Mouse (Mus musculus): ENCODE results near the gene Zdhhc22. TPM values are rescaled to one million over a fixed set of nuclear protein-coding genes. Genes with fewer than 3 reads are reported as not detected.
A peak's percentile ranks its signal among the peaks of the same experiment; 100 is the strongest.

The Zdhhc22 gene
- polyA plus RNA-seq, 1 experiment from 2014 or later = 0.15 TPM

- peaks cover 41% of the 10 kb centered on the region for H3K27me3 ChIP-seq
- no peaks in the 10 kb centered on the region for H3K9me3 ChIP-seq
- no peak overlapping the region for H3K27ac ChIP-seq
- no peak overlapping the region for H3K4me3 ChIP-seq
- H3K9ac ChIP-seq = no peak overlapping the region
- H3K4me1 ChIP-seq = peaks cover 12% of the 10 kb centered on the region
- no peak overlapping the region for H3K4me2 ChIP-seq
- WGBS = 37% methylated on average over 4 of the region's 4 CpGs
- H3K36me3 ChIP-seq = no peaks in the 10 kb centered on the region
- ATAC-seq (ENCODE audit: insufficient number of reproducible peaks, insufficient read depth, low FRiP score, low TSS enrichment, low read depth) = no peak
Measured at GRCm38 (mm10) chr12:86994166-86994565, 3.9 kb upstream of the Zdhhc22 start.

GRCm38 (mm10) chr12:86990755-86991110 is 503 bp upstream of the Zdhhc22 start:
- peaks cover 12% of the 10 kb centered on the region for H3K4me1 ChIP-seq
- no peaks in the 10 kb centered on the region for H3K36me3 ChIP-seq
- no peak for ATAC-seq (ENCODE audit: insufficient number of reproducible peaks, insufficient read depth, low FRiP score, low TSS enrichment, low read depth)
- no peak overlapping the region for H3K4me3 ChIP-seq
- no peaks in the 10 kb centered on the region for H3K9me3 ChIP-seq
- no peak overlapping the region for H3K4me2 ChIP-seq
- no peak overlapping the region for H3K27ac ChIP-seq
- H3K27me3 ChIP-seq = peaks cover 75% of the 10 kb centered on the region
- no peak overlapping the region for H3K9ac ChIP-seq
- WGBS = 43% methylated on average over 2 of the region's 2 CpGs

GRCm38 (mm10) chr12:86989378-86989777 is 852 bp downstream of the Zdhhc22 start:
- Histone ChIP-seq H3K36me3 (no peaks in the 10 kb centered on the region), H3K9ac (no peak overlapping the region), H3K27me3 (peaks cover 89% of the 10 kb centered on the region), H3K9me3 (no peaks in the 10 kb centered on the region), H3K4me3 (peak overlapping the region; percentile 32; the same call in 1 of the 2 replicates), H3K4me1 (peaks cover 12% of the 10 kb centered on the region), H3K4me2 (peak overlapping the region; percentile 55), H3K27ac (no peak overlapping the region)
- WGBS = 5% methylated on average over 15 of the region's 15 CpGs
- no peak for ATAC-seq (ENCODE audit: insufficient number of reproducible peaks, insufficient read depth, low FRiP score, low TSS enrichment, low read depth)

GRCm38 (mm10) chr12:86988227-86988626 is 2.0 kb downstream of the Zdhhc22 start:
- H3K9ac ChIP-seq = no peak overlapping the region
- H3K4me2 ChIP-seq = no peak overlapping the region
- peaks cover 98% of the 10 kb centered on the region for H3K27me3 ChIP-seq
- H3K4me1 ChIP-seq = peaks cover 19% of the 10 kb centered on the region
- WGBS = 47% methylated on average over 16 of the region's 16 CpGs
- H3K36me3 ChIP-seq = no peaks in the 10 kb centered on the region
- no peak for ATAC-seq (ENCODE audit: insufficient number of reproducible peaks, insufficient read depth, low FRiP score, low TSS enrichment, low read depth)
- no peak overlapping the region for H3K27ac ChIP-seq
- no peak overlapping the region for H3K4me3 ChIP-seq
- no peaks in the 10 kb centered on the region for H3K9me3 ChIP-seq

- no peak for ATAC-seq (ENCODE audit: insufficient number of reproducible peaks, insufficient read depth, low FRiP score, low TSS enrichment, low read depth)
- no peak overlapping the region for H3K4me3 ChIP-seq
- H3K9ac ChIP-seq = no peak overlapping the region
- peaks cover 21% of the 10 kb centered on the region for H3K4me1 ChIP-seq
- H3K36me3 ChIP-seq = no peaks in the 10 kb centered on the region
- peaks cover 98% of the 10 kb centered on the region for H3K27me3 ChIP-seq
- no peaks in the 10 kb centered on the region for H3K9me3 ChIP-seq
- H3K27ac ChIP-seq = no peak overlapping the region
- no peak overlapping the region for H3K4me2 ChIP-seq
- 68% methylated on average over 4 of the region's 4 CpGs for WGBS
Measured at GRCm38 (mm10) chr12:86986562-86986961, 3.7 kb downstream of the Zdhhc22 start.

- Histone ChIP-seq H3K9me3 (no peaks in the 10 kb centered on the region), H3K9ac (no peak overlapping the region), H3K36me3 (no peaks in the 10 kb centered on the region), H3K4me2 (no peak overlapping the region), H3K27ac (no peak overlapping the region), H3K27me3 (peaks cover 94% of the 10 kb centered on the region), H3K4me3 (no peak overlapping the region), H3K4me1 (peaks cover 9% of the 10 kb centered on the region; the same call in 1 of the 2 replicates)
- no peak for ATAC-seq (ENCODE audit: insufficient number of reproducible peaks, insufficient read depth, low FRiP score, low TSS enrichment, low read depth)
- 8% methylated on average over 6 of the region's 6 CpGs for WGBS
Measured at GRCm38 (mm10) chr12:86984194-86984555, 6.1 kb downstream of the Zdhhc22 start.

GRCm38 (mm10) chr12:86983470-86984193 is 6.6 kb downstream of the Zdhhc22 start:
- Histone ChIP-seq H3K9me3 (no peaks in the 10 kb centered on the region), H3K4me3 (no peak overlapping the region), H3K9ac (no peak overlapping the region), H3K27me3 (peaks cover 93% of the 10 kb centered on the region), H3K27ac (no peak overlapping the region), H3K4me1 (peaks cover 9% of the 10 kb centered on the region; the same call in 1 of the 2 replicates), H3K4me2 (peak overlapping the region; percentile 37), H3K36me3 (no peaks in the 10 kb centered on the region)
- 3% methylated on average over 28 of the region's 28 CpGs for WGBS
- no peak for ATAC-seq (ENCODE audit: insufficient number of reproducible peaks, insufficient read depth, low FRiP score, low TSS enrichment, low read depth)

- H3K9me3 ChIP-seq = no peaks in the 10 kb centered on the region
- H3K27me3 ChIP-seq = peaks cover 84% of the 10 kb centered on the region
- ATAC-seq (ENCODE audit: insufficient number of reproducible peaks, insufficient read depth, low FRiP score, low TSS enrichment, low read depth) = no peak
- no peak overlapping the region for H3K27ac ChIP-seq
- H3K4me3 ChIP-seq = no peak overlapping the region
- H3K4me1 ChIP-seq = peaks cover 9% of the 10 kb centered on the region; the same call in 1 of the 2 replicates
- whole genome bisulfite sequencing = 29% methylated on average over 9 of the region's 9 CpGs
- H3K4me2 ChIP-seq = no peak overlapping the region
- H3K9ac ChIP-seq = no peak overlapping the region
- no peaks in the 10 kb centered on the region for H3K36me3 ChIP-seq
Measured at GRCm38 (mm10) chr12:86981180-86981579, 9.1 kb downstream of the Zdhhc22 start.

GRCm38 (mm10) chr12:86977833-86978232 is 12.4 kb downstream of the Zdhhc22 start:
- Histone ChIP-seq H3K27ac (no peak overlapping the region), H3K4me1 (peaks cover 29% of the 10 kb centered on the region), H3K36me3 (no peaks in the 10 kb centered on the region), H3K9ac (no peak overlapping the region), H3K9me3 (no peaks in the 10 kb centered on the region), H3K4me2 (no peak overlapping the region), H3K4me3 (no peak overlapping the region), H3K27me3 (peaks cover 63% of the 10 kb centered on the region)
- 34% methylated on average over 15 of the region's 15 CpGs for WGBS
- ATAC-seq (ENCODE audit: insufficient number of reproducible peaks, insufficient read depth, low FRiP score, low TSS enrichment, low read depth) = no peak

GRCm38 (mm10) chr12:86976511-86977168 is 13.6 kb downstream of the Zdhhc22 start:
- Histone ChIP-seq H3K4me2 (no peak overlapping the region), H3K9ac (no peak overlapping the region), H3K9me3 (no peaks in the 10 kb centered on the region), H3K4me3 (no peak overlapping the region), H3K36me3 (no peaks in the 10 kb centered on the region), H3K27me3 (peaks cover 52% of the 10 kb centered on the region), H3K4me1 (peaks cover 30% of the 10 kb centered on the region), H3K27ac (no peak overlapping the region)
- ATAC-seq (ENCODE audit: insufficient number of reproducible peaks, insufficient read depth, low FRiP score, low TSS enrichment, low read depth) = no peak
- 52% methylated on average over 6 of the region's 6 CpGs for WGBS

- Histone ChIP-seq H3K9me3 (no peaks in the 10 kb centered on the region), H3K9ac (no peak overlapping the region), H3K4me3 (no peak overlapping the region), H3K4me1 (peaks cover 30% of the 10 kb centered on the region), H3K27ac (no peak overlapping the region), H3K27me3 (peaks cover 43% of the 10 kb centered on the region), H3K4me2 (no peak overlapping the region), H3K36me3 (no peaks in the 10 kb centered on the region)
- WGBS = 53% methylated on average over 10 of the region's 10 CpGs
- no peak for ATAC-seq (ENCODE audit: insufficient number of reproducible peaks, insufficient read depth, low FRiP score, low TSS enrichment, low read depth)
Measured at GRCm38 (mm10) chr12:86975761-86976160, 14.5 kb downstream of the Zdhhc22 start.

Data from embryonic facial prominence, embryonic 13.5 days (tissue).